Mouse (Mus musculus): Measurements from ENCODE around the gene Lrp5.

The Lrp5 gene

DNA sequence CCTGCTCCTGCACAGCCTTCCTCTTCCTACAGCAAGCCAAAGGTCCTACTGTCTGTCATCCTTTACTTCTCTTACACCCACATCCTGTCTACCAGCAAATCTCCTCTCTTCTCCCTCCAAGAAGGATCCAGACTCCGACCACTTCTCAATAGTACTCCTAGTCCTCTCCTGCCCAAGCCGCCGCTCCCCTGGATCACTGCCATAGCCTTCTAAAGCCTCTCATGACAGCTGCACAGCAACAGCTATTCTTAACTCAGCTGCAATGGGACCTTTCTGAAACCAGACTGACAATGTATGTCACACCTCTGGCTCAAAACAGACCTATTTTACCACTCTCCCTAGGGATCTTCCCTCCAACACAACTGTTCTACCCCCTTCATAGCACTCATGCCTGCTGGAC, 122.1 kb downstream of the Lrp5 start:
- DNase-seq (ENCODE audit: extremely low read depth, insufficient read length, low spot score): no peak

- DNase-seq (ENCODE audit: extremely low read depth, insufficient read length, low spot score): no peak
Observed at GRCm38 (mm10) chr19:3562752-3563151, 123.6 kb downstream of the Lrp5 start.

DNA sequence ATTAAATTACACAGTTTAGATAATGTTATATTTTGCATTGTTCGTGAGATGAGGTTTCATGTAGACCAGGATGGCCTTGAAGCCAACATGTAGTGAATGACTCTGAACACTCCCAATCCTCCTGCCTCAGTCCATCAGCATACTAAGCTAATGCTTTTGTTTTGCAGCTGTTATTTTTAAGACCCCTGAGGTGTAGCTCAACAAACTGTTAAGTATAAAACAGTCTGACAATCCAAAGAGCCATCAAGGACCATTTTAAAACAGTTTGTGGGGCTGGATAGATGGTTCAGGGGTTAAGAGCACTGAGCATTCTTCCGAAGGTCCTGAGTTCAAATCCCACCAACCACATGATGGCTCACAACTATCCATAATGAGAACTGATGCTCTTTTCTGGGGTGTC, 124.1 kb downstream of the Lrp5 start:
- no peak for DNase-seq (ENCODE audit: extremely low read depth, insufficient read length, low spot score)

- DNase-seq (ENCODE audit: extremely low read depth, insufficient read length, low spot score): no peak
Observed at GRCm38 (mm10) chr19:3556169-3556827, 130.1 kb downstream of the Lrp5 start.

DNA sequence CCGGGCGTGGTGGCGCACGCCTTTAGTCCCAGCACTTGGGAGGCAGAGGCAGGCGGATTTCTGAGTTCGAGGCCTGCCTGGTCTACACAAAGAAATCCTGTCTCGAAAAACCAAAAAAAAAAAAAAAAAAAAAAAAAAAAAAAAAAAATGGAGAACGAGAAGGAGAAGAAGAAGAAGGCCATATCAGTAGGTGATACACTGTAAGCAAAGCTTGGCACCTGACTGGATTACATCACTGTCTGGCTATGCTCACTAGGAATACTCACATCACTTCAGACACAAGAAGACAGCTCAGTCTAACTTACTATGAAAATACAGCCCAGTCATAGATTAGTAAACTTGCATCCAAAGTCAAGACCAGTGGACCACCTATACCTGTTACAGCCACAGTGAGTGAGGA, 131.6 kb downstream of the Lrp5 start:
- no peak for DNase-seq (ENCODE audit: extremely low read depth, insufficient read length, low spot score)

- DNase-seq (ENCODE audit: extremely low read depth, insufficient read length, low spot score): no peak
Observed at GRCm38 (mm10) chr19:3551573-3552159, 134.7 kb downstream of the Lrp5 start.

DNA sequence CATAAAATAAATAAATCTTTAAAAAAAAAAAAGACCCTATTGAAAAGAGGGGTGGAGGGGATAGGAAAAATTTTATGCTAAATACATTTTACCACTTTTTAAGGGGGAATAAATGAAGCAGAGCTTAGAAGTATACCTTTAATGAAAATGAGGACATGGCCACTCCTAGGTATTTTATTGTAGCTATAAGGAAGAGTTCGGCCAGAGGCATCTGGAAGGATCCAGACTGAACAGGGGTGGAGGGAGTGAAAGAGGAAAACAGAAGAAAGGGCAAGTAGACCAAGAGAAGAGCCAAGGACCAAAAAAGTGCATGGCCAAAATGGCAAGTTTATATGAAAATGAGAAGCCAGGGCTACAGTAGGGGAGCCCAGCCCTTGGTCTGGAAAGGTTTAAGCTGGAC, 136.3 kb downstream of the Lrp5 start:
- DNase-seq (ENCODE audit: extremely low read depth, insufficient read length, low spot score): no peak

DNA sequence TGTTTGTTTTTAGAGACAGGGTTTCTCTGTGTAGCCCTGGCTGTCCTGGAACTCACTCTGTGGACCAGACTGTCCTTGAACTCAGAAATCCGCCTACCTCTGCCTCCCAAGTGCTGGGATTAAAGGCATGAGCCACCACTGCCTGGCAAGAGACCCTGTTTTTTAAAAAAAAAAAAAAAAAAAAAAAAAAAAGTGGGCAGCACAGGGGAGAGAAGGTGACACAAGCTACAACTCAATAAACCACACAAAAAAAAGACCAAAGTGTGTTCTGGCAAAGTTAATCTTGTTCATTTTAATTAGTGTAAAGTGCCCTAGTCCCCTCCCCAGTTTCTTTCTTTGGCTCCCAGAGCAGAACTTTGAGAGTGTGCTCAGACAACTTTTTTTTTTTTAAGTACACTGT, 137.1 kb downstream of the Lrp5 start:
- DNase-seq (ENCODE audit: extremely low read depth, insufficient read length, low spot score): no peak

DNA sequence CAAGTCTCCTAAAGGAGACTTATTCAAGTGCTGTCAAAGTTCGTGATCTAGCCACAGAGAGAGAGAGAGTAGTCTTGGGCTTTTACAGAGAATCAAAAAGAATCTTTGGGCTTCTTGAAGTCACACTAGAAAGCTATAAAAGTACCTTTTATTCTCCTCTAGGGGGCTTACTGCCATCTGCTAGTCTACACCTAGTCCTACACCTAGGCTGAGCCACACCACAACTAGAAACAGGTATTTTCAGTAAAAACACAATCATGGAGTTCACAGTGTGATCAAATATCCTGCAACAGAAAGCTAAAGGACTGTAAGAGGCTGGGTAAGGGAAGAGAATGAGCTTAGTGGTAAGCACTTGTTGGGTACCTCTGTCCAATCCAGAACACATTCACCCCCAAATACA, 138.1 kb downstream of the Lrp5 start:
- no peak for DNase-seq (ENCODE audit: extremely low read depth, insufficient read length, low spot score)

GRCm38 (mm10) chr19:3544995-3545394, 141.4 kb downstream of the Lrp5 start:
- DNase-seq (ENCODE audit: extremely low read depth, insufficient read length, low spot score): no peak

DNA sequence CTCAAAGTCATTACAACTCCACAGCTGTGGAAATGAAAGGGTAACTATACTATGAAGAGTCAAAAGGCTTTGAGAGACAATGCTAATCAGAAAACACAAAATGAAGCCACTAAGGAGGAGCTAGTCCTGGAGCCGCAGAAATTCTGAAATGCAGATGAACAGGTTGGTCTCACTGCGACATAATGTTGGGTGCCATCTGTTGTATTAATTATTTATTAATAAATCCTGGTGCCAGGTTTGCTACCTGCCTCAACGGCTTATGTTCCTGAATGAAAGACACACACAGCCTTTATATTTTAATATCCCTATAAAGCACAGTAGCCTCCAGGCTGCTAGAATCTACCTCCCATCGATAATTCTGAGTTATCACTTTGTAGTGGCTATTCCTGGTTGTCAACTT, 143.8 kb downstream of the Lrp5 start:
- DNase-seq (ENCODE audit: extremely low read depth, insufficient read length, low spot score): no peak

DNA sequence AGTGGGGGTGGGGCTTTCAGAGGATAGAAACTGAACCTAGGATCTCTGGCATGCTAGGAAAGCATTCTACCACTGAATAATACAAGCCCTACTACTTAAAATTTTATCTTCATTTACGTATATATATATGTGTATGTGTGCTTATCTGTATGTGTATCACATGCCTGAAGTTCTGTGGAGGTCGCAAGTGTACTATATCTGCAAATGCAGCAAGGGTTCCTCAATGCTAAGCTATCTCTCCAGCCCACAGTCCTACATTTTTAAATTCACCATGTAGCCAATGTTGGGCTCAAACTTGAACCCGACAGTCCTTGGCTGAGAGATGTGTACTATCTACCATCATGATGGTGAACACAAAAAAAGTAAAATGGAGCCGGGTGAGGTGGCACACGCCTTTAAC, 145.4 kb downstream of the Lrp5 start:
- no peak for DNase-seq (ENCODE audit: extremely low read depth, insufficient read length, low spot score)

GRCm38 (mm10) chr19:3540254-3540653, 146.1 kb downstream of the Lrp5 start:
- no peak for DNase-seq (ENCODE audit: extremely low read depth, insufficient read length, low spot score)

GRCm38 (mm10) chr19:3539456-3539855, 146.9 kb downstream of the Lrp5 start:
- DNase-seq (ENCODE audit: extremely low read depth, insufficient read length, low spot score): no peak

DNA sequence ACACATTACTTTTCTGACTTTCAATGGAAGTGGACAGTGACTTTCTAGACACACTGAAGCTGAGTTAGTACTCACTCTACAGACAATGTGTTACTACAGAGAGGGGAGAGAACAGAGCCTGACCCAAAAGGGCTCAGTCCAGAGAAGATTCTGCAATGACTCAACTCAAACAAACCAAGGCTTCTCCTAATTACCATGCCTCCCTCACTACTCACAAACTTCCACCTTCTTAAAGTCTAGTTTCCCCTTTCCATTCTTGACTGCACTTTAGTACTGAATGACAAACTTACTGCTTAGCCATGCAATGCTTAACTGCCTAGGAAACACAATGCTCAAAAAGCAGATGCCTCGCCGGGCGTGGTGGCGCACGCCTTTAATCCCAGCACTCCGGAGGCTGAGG, 148.7 kb downstream of the Lrp5 start:
- DNase-seq (ENCODE audit: extremely low read depth, insufficient read length, low spot score): no peak

GRCm38 (mm10) chr19:3534945-3535344, 151.4 kb downstream of the Lrp5 start:
- DNase-seq (ENCODE audit: extremely low read depth, insufficient read length, low spot score): no peak
